Mouse (Mus musculus): Measurements from ENCODE around the gene Slc24a4.

Gene Slc24a4

GRCm38 (mm10) chr12:102128081-102128790 lies at the start of gene Slc24a4:
TSS of gene Slc24a4 (plus strand) at chr12:102128733.
- DNase-seq (ENCODE audit: low spot score), result no peak

GRCm38 (mm10) chr12:102082648-102083425 lies 45.7 kb upstream of the Slc24a4 start:
- DNase-seq (ENCODE audit: low spot score), result no peak

GRCm38 (mm10) chr12:102090535-102090934 lies 38.0 kb upstream of the Slc24a4 start:
- no peak for DNase-seq (ENCODE audit: low spot score)

- no peak for DNase-seq (ENCODE audit: low spot score)
These were observed 36.0 kb upstream of the Slc24a4 start for GRCm38 (mm10) chr12:102092342-102093094.

- DNase-seq (ENCODE audit: low spot score), result no peak
These were observed 22.5 kb upstream of the Slc24a4 start for GRCm38 (mm10) chr12:102105990-102106389.

DNA sequence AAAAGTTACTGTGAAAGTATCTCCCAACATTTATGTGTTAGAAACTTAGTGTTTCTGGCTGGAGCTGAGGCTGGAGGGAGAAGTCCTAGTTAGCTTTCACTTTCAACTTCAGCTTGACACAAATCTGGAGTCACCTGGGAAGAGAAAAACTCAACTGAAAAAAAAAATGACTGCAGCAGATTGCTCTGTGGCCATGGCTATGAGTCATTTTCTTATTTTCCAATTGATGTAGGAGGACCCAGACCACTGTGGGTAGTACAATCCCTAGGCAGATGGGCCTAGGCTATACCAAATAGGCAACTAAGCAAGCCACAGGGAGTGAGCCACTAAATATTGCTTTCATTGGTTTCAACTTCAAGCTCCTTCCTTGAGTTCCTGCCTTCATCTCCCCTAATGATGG lies 19.7 kb upstream of the Slc24a4 start:
- DNase-seq (ENCODE audit: low spot score), result no peak

DNA sequence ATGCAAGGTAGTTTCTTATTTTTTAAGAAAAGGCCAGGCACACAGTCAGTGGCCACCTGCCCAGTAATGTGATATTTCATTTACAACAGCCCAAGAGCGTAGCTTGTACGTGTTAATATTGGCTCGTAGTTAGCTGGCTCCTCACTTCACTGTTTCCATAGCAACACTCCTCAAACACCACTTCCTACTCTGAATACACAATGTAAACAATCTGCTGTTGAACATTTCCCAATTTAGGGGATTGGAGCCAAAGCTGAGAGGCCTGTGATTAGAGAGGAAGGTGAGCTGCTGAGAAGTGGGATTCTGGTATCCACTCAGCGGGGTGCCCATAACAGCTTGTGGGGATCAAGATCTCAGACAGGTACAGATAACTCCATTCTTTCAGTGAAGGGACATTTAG lies 16.0 kb upstream of the Slc24a4 start:
- no peak for DNase-seq (ENCODE audit: low spot score)

GRCm38 (mm10) chr12:102112901-102113300 lies 15.6 kb upstream of the Slc24a4 start:
- no peak for DNase-seq (ENCODE audit: low spot score)

DNA sequence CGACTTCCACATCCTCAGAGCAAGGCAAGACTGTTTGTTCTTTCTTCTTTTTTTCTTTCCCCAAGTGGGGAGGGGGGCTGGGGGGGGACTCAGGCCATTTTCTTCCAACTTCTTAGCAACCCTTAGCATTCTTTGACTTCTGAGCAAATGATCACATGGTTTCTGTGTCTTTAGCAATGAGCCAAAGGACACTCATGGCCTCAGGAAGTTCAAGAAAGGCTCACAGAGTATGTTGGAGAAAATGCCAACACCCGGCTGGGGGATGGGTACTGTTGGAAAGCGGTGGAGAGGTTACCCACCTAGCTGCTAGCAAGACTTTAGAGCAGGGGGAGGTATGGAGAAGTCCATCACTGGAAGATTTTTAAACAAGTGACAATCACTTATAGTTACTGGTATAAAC lies 15.1 kb upstream of the Slc24a4 start:
- DNase-seq (ENCODE audit: low spot score), result no peak

DNA sequence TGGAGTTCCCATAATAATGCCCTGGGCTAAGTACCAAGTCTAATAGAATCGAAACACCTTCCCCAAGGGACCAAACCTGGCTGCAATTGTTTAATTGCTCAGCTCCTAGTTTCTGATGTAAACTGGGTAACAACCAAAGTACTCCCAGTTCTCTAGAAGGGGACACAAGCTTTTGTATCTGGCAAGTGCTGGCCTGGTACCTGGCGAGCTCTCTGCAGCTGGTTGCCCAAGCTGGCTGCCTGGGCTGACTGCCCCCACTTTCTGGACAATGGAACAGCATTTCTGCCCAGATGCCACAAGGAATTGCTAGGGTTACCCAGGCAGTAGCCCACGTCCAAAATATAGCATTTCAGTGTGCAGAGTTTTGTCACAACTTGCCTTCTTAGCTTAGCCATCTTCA lies 12.0 kb upstream of the Slc24a4 start:
- no peak for DNase-seq (ENCODE audit: low spot score)

DNA sequence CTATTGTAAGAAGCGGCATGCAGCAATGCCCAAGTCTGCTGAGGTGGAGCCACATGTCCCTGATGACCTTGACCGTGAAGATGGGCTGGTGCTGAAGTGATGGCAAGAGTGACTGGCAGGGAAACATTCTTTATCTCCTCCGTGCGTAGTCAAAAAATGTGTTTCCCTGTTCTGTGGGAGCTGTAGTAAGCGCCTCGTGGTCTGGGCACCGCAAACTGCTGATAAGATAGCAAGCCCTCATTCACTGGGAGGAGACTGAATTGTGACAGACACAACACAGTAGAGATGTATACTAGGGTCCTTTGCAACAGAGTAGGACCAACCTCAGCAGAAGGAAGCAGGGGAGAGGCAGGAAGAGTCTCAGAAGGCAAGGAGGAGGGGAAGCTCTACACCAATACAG lies 10.5 kb upstream of the Slc24a4 start:
- DNase-seq (ENCODE audit: low spot score), result no peak

- no peak for DNase-seq (ENCODE audit: low spot score)
These were observed 932 bp upstream of the Slc24a4 start for GRCm38 (mm10) chr12:102127601-102128000.

GRCm38 (mm10) chr12:102128791-102129507 lies 416 bp downstream of the Slc24a4 start:
- peak; percentile 30 for DNase-seq (ENCODE audit: low spot score)

GRCm38 (mm10) chr12:102129508-102130030 lies 1.0 kb downstream of the Slc24a4 start:
- DNase-seq (ENCODE audit: low spot score), result no peak

DNA sequence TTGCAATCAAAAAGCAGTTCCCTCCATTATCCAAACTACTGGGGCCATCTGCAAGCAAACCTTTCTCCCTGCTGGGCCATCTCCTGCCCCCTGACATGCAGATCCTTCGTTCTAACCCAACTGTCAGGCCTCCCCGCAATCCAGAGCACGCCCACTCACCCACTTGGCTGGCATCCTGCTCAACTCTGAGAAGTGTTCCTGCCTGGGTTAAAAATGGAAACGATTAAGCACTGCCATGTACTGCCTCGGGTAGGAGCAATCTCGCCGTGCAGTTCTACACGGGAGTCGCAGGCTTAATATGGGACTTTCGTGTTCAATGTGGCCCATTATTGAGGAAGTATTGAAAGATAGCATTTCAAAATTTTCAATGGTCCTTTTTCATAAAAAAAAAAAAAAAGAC lies 11.2 kb downstream of the Slc24a4 start:
- DNase-seq (ENCODE audit: low spot score), result no peak

GRCm38 (mm10) chr12:102141330-102141729 lies 12.8 kb downstream of the Slc24a4 start:
- no peak for DNase-seq (ENCODE audit: low spot score)

GRCm38 (mm10) chr12:102147678-102148077 lies 19.1 kb downstream of the Slc24a4 start:
- no peak for DNase-seq (ENCODE audit: low spot score)

DNA sequence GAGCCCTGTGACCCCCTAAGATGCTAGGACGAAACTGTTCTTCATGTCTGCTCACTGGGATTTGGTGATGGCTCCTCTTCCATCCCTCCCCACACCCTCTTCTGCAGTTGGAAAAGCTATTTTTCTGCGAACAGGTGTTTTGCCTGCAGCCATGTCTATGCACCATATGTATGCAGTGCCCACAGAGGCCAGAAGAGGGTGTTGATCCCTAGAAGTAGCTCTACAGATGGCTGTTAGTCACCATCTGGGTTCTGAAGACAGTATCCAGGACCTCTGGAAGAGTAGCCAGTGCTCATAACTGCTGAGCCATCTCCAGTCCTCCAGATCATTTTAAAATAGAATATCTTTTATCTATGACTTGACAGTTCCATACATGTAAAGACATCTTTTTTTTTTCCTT lies 20.2 kb downstream of the Slc24a4 start:
- peak; percentile 10 for DNase-seq (ENCODE audit: low spot score)

DNA sequence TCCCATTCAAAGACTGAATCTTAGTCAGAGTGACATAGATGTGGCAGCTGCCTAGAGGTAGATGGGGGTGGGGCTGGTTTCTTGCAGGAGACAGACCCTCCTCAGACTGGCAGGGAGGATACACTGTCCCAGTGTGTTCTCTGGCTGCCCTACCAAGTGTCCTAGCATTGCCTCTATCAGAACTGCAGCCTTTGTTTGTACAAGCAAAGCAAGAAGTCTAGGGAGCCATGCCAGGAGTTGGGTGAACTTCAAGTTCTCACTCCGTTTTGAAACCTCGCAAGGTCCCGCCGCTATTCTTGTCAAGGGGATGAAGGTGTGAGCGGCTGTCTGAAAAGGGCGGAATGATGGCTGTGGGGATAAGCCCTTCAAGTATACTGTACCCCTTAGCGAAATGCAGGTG lies 22.7 kb downstream of the Slc24a4 start:
- DNase-seq (ENCODE audit: low spot score), result no peak

- DNase-seq (ENCODE audit: low spot score), result no peak
These were observed 25.3 kb downstream of the Slc24a4 start for GRCm38 (mm10) chr12:102153796-102154195.

DNA sequence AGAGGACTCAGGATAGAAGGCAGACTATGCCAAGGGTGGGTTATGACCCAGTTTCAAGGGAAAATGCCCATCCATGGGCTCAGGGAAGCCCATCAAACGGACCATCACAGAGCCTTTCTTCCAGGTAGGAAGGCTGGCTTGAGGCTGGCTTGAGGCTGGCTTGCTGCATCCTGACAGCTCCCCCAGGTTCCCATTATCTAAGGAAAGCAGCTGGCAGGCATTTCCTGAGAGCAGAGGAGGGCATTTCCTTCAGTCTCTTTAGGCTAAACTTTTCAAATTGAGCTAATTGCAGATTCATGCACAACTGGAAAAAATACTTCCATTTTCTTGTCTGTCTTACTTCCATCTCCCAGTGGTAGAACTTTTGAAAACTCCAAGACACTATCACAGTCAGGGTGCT lies 26.3 kb downstream of the Slc24a4 start:
- no peak for DNase-seq (ENCODE audit: low spot score)

DNA sequence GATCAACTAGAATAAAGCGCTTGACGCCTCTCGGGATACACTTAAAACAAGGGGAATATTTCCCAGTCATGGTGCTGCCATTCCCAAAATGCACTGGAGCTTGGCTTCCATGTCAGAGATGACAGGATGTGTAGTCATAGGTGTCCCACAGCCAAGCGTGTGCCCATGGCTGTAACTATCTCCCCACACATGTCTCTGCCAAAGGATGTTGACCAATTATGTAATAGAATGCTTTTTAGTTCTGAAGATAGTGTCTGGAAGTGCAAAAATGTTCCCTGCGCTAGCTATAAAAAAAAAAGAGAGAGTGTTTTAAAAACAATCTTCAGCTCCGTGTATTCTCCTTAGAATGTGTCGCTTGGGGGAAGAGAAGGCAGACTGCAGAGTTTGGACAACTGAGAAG lies 36.1 kb downstream of the Slc24a4 start:
- no peak for DNase-seq (ENCODE audit: low spot score)
